Mouse (Mus musculus) left cerebral cortex, adult 18-20 months (tissue): ENCODE data around the gene Gm37240. TPM values are rescaled to one million over a fixed set of nuclear protein-coding genes. Genes with fewer than 3 reads are reported as not detected.

Experiments
- DNase-seq, 2 experiments: peaks; one replicate each; pipeline ENCODE4 v3.0.0; 2021 to 2022; ENCODE audit warnings: low spot score in 2 of 2, mixed read lengths in 1 of 2
- total RNA-seq, 2 experiments: library from RNA; stranded (reverse); gene quantifications; 2 replicates each; pipeline ENCODE4 v1.2.3; 2021

The Gm37240 gene
- total RNA-seq, 2 experiments from 2014 or later = 2.3 TPM; not detected in 1

DNA sequence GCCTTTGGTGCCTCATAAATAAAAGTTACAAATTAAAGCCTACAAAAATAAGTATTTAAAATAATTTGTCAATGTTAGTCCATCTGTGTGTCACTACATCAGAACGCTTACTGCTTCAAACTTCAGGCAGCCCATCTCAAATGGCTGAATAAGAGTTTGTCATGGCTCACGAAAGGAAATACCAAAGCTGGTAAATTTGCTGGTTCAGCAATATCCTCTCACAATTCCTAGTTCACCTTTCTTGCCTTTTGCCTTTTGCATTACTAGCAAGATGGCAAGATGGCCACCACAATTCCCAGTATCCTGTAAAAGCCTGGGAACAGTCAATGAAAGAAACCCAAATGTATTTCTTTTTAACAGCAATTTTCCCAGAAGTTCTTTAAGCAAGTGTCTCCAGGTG is 718.5 kb downstream of the Gm37240 start:
- no peak for DNase-seq

DNA sequence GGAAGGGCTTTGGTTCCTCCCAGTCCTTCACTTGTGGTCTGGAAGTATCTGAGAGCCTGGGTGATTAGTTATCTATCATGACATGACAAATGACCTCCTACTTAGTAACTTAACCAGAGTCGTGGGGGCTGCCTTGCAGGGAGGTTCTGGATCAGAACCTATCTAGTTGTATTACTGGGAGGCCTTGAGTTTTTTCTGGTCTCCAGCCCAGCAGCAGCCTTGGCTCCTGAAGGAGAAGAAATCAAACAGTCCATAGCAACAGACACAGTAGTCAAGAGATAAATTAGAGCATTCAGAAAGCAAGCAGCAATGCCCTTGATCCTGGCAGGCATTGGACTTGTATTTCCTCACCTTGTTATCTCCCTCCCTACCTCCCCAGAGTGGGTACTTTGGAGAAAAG is 722.4 kb downstream of the Gm37240 start:
- no peak for DNase-seq

DNA sequence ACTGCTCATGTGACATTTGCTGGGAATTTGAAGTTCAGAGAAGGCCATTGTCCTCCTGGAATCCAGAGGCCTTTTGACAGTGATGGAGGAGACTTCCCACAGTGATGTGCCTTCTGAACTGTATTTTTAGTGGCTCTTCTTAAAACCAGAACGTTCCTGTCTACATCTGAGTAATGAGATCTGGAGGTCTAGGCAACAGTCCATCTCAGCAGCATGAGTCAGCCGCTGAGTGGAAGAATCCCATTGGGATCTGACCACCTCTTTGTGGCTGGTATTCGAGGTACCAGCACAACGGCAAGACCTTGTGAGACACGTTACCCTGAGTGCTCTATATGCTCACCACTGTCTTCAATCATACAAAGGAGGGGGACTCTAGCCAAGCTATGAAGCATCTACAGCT is 723.9 kb downstream of the Gm37240 start:
- no peak for DNase-seq

DNA sequence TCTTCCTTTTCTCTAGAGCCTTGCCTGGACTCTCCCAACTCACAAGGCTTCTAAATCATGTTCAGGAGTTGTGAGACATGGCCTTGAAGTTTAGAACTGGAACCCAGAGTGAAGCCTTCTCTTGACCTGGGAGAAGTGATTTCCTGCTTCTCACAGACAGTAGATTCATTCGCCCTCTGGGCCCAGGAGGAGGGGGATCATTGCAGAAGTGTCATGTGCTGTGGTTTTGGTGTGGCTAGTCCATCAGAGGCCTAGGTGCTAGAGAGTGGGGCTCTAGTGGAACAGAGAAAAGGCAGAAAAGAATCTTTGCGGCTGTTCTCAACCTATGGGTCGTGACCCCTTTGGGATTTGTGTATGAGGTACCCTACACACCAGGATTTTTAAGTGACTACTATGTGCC is 724.9 kb downstream of the Gm37240 start:
- no peak for DNase-seq

DNA sequence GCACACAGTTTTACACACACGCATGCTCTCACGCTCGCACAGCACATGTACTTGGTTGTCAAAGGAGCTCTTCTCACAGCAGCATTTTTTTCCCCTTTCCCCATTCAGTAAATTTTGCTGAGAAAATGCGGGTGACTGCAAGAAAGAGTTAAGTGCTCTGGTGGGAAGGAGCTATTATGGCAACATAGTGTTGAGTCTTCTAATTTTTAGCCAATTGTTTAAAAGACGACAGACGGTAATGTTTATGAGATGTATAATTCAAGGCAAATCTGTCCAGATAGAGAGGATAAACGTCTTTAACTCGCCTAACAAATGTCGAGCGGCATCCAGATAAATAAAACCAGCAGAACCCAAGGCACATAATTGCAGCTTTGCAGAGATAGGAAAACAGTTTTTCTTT is 726.5 kb downstream of the Gm37240 start:
- no peak for DNase-seq

DNA sequence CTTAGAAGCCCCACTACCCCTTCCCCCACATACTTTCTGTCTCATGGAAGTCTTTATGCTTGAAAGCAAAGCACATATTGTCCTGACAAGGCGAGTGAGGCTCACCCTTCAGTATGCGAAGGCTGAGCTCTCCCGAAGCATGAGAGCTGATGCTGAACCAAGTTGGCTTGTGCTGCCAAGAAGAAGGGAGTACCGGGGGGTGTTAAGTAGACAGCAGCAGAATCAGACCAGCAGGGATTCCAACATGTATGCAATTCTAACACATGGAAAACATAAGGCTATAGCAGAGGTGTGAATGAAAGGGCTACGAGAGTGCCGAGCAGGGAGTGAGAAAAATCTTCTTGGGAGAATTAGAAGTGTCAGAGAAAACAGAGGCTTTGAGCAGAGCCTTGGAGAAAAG is 727.7 kb downstream of the Gm37240 start:
- DNase-seq = no peak

DNA sequence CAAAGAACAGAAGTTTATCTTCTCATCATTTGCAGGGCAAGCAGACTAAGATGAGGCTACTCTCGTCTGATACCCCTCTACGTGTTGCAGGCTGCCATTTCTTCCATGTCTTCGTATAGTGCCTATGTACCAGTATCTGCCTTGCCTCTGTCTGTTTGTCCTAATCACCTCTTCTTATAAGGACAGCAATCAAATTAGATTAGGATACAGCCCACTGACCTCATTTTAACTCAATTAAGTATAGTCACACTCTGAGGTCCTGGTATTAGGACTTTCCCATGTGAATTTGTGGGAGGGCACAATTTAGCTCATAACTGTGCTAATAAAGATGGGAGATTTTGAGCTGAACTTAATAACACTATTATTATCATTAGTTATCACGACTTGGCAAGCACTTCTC is 738.5 kb downstream of the Gm37240 start:
- no peak for DNase-seq

DNA sequence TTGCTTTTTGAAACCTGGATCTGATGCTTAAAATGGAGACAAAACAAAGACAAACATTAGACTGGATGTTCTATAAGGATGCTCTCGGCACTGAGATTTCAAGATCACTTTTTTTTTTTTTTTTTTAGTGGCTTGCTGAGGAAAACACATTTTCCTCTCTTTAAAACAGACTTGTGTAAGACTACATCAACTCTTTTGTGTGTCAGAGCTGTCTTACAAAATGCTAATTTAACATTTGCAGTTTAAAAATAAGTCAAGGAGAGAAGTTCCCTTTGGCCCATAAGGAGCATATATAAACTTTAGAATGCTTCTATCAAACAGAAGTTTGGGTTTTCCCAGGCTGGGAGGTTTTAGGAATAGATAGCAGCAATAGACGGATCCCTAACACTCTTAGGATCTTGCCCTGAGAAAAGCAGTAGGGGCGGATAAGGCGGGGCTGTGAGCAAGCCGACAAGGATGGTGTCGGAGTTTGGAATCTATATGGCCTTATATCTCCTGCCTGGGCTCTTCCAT is 739.2 kb downstream of the Gm37240 start:
- no peak for DNase-seq

DNA sequence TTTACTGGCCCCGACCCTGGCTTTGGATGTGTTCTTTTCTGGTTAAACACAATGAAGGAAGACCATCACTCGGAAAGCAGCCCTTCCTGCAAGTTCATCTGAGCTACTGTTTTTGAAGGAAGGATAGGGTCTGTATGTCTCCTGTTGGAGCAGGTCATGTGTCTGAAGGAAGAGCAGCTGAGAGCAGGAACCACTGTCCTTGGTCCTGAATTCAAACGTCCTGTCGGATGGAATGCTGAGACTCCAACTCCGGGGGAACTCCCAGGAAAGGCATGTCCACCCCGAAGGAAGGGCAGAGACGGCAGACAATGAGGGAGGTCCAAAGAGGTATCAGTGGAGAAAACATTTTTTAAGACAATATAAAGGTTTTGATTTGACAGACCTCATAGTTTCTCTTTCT is 741.8 kb downstream of the Gm37240 start:
- DNase-seq = no peak

DNA sequence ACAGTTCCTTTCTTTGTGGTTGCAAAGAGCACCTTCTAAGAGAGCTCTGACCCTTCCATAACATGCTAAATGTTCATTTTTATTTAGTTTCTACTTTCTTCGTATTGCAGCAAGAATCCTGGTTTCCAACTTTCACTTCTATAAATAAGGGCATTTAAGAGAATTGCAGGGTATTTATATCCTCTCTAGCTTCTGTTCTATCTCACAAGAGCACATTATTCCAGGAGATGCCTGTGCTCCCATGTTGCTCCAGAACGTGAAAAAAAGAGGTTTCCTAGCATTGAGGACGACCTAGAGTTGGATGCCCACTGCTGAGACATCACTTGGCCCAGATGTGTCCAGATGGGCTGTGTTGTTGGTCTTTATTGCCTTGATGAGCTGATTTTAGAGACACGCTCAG is 742.2 kb downstream of the Gm37240 start:
- DNase-seq = no peak

DNA sequence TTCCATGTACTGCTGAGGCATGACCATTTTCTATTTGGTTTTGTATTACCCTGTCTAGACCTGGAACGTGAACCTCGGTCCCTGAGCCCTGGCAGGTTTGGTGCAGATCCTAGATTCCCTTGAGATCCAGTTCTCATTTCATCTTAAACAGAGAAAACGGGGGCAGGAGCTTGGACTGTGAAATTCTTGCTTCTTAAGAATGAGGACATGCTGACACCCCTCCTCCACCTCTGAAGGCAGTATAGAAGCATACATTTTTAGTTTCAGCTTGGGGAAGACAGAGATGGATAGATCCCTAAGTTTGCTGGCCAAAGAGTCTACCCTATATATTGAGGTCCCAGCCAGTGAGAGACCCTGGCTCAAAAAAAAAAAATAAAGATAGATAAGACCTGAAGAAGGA is 742.9 kb downstream of the Gm37240 start:
- peak; percentile 51 to 57 for DNase-seq

DNA sequence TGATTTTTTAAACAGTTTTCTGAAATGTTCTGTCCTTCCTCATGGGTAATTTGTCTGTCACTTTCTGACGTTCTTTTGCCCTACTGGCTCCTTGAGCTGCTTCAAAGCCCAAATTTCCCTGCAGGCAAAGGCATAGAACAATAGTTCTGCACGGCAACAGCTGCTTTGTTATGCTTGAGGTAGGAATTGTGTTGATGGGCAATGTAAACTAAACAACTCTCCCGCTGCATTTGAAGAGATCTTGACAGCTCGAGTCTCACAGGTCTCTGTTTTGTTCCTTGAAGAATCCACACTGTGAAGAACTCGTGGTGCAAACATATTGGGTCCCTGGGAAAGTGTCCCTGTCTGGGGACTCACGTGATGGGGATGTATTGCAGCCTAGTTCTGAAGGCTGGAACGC is 746.8 kb downstream of the Gm37240 start:
- no peak for DNase-seq

DNA sequence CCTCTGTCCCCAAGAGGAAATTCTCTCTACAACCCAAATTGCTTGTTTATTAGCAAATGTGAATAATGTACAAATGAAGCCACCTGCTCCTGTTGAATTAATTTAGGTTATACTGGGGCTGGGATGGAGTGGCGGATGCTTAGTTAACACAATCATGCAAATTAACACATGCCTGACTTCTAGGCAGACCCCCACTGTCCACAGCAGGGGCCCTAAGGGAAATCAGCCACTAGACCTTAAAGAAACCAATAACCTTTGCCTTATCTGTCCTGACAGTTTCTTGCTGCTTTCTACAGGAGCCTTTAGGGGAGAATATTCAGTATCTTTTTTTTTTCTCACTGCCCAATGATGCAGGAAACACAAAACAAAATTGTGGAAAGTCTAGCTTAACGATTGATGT is 748.9 kb downstream of the Gm37240 start:
- DNase-seq = no peak

DNA sequence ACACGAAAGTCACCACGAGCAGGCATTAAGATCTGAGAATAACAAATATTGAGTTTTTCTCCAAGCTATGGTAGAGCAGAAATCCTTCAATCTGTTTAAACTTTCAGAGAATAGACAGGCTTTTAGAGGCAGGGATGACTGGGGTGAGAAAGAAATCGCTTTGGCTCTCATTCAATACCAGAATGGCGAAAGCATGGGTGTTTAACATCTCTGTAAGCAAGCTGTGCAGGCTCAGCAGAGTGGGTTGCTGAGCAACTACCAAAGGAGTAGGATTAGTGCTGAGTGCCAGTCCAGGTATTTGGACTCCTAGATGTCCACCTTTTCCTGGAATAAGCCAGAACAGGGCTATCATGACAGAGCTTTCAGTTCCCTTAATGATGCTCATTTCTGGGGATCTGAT is 753.8 kb downstream of the Gm37240 start:
- DNase-seq = peak; percentile 34 to 42

DNA sequence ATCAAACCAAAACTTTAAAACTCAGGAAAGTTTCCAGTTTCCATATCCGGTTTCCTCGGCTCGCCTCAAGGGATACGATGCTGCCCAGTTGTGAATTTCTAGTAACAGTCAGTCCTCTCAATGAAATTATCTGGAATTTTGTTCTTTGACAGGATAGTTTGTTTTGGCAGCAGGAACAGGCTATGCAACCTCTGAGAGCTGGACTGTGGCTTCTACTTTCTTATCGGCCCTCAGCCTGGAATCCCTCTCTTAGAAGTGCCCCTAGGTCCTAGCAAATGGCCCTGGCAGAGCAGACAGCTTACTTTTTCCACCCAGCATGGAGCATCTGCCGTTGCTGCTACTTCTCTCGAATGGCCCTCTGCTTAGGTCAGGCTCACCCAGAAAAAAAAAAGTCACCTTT is 755.4 kb downstream of the Gm37240 start:
- DNase-seq = no peak

DNA sequence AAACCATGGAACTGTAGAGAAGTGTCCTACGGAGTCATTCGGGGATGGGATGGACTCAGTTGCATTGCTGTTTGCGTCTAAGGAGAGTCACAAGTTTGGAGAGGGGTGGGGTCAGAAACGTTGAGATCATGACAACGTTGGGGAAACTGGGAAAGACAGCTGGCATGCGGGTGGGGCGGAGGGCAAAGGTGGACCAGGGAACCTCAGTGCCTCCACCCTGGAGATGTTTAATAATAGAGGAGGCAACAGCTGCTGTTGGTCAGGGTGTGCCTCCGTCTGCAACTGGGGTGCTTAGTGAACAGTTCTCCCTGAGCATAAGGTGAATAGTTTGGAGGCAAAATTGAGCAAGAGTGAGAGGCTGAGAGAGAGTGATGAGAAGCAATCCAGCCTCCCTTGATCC is 758.8 kb downstream of the Gm37240 start:
- no peak for DNase-seq

DNA sequence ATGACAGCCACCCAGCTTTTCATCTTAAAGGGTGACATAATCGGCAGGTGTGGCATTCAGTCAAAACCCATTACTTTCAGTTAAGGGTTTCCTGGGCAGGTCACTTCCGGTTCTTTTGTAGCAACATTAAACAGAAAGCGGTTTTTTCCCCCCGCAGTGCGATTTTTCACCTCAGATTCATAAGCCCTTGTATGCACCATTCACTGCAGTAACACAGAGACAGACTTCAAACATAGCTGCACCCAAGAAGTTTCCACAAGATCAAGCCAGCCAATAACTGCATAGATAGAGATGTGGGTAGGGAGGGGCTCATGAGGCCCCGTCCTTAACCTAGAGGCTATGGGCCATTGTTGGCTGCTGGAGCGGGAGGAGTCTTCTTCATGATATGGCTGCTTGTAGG is 760.3 kb downstream of the Gm37240 start:
- no peak for DNase-seq

DNA sequence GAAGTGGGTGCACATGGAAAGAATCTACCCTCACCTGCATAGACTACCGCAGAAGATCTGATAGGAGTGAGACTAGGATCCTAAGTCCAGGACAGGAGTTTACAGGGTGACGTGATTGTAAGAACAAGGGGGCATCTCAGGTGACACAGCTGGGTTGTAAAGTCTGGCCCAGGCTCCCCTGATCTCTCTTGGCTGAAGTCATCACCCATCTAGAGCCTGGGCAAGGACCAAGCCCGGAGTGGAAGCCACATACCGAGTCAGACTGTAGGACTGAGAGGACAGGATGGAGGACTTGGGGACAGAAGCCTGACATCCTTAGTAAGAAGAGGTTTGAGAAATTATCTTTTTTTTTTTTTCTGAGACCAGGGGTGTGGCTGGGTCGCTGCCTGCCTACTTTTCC is 761.8 kb downstream of the Gm37240 start:
- DNase-seq = no peak

DNA sequence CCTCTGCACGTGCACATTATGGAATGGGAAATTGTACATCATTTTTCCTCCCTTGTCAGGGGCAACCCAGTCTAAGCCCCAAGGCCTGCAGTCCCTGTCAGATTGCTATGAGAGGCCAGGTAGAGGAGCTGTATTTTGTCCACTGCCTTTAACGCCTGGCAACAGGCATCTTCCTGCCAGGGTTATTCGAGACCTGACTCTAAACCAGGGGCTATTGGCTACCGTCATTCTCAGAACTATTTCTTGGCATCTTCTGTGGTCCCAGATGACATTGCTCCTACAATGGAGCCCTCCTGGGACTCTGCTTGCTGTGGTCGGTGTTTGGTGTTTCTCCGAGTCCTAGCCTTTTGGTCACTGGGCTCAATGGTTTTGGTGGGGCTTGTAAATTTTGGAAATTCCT is 762.4 kb downstream of the Gm37240 start:
- no peak for DNase-seq

DNA sequence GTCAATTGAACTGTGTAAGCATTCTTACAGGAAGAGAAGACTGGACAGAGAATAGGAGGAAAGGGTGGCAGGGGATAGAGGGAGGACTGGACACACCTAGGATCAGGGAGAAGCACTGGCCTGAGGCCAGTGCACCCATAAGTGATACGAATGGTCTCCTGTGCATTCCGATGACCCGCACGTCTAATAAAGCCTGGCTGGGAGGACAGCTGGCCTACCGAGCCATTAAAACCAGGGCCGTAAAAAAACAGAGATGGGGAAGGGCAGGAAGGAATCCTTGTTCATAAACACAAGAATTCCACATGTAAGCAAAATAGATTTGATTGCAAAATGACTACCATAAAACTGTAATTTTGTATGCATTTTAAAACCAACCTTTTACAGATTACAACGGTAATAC is 762.9 kb downstream of the Gm37240 start:
- DNase-seq = no peak

DNA sequence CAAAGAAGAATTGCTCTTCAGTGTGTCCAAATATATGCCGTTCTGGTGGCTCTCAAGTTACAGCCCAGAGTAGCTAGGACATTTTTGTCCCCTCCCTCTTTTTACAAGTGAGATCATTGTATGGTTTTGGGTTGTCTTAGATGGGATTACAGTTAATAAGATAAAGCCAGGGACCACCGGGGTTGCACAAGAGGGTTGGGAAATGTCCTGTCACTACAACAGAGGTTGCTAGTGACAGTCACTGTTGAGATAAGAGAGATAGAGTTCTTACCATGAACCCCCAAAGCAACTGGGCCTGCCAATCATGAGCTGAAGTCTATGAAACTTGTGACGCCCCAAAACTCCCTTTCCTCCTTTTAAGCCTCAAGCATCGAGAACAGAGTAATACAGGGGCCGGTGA is 769.6 kb downstream of the Gm37240 start:
- DNase-seq = no peak

DNA sequence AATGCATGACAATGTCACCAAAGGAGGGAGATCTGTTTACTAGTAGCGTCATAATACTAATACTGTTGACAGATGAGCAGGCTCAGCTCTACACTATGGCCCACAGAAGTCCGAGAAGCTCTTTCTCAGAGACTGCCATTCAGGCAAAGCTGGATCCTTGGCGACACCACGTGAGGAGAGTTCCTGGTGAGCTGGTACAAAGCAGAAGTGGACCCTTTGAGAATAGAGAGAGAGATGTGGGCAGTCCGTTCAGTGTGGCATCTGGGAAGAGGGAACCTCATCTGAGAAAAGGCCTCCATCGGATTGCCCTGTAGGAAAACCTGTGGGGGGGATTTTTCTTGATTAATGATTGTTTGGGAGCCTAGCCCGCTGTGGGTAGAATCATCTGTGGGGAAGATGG is 770.3 kb downstream of the Gm37240 start:
- no peak for DNase-seq

DNA sequence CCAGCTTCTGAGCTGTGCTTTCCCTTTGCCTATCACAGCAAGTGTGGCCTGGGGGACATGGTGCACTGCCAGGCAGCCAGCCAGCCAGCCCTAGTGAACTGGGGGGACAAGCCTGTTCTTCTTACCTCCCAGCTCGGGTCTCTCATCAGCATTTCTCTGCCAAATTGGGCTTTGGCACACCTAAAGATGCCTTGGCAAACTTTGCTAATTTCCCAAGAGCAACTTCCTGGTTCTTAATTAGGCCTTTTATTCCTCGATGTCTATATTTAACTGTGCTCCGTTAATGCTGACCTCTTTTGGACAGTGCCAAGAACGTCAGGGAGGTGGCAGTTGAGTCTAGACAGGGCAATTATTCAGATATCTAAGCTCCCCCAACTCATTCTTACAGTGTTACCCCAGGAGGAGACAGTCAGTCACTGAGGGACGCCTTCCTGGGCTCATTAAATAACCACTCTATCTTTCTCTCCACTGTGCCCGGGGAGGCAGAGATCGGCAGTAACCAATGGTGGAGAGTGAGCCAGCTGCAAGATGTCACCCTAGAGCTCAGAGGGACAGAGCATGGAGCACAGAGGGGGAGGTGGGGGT is 771.3 kb downstream of the Gm37240 start:
- no peak for DNase-seq

DNA sequence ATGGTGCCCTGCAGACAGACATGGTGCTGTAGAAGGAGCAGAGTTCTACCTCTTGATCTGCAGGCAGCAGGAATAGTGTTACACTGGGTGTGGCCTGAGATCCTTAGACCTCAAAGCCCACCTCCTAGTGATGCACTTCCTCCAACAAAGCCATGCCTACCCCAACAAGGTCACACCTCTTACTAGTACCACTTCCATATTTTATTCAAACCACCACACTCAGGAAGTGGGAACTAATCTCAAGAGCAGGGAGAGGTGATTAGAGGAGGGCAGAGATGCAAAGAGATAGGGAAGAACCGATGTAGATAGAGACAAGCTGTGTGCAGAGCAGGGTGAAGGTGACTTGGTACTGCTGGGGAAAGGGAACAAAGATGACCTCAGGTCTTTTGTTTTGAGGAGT is 773.8 kb downstream of the Gm37240 start:
- DNase-seq = no peak
